Mouse (Mus musculus): ENCODE results near the gene Lrrc31.
"Not testable (repeated sequence)": the region's sequence is repeated elsewhere in the genome, so short reads cannot be mapped to it uniquely, and the experiment has no call there.

Gene Lrrc31

GRCm38 (mm10) chr3:30699711-30700505 is at the start of gene Lrrc31:
Gene Lrrc31 (minus strand): TSS chr3:30699843.
- not testable (repeated sequence) for DNase-seq (ENCODE audit: low spot score in 2 of 2)

GRCm38 (mm10) chr3:30748316-30748715 is 48.7 kb upstream of the Lrrc31 start:
- no peak for DNase-seq (ENCODE audit: low spot score in 2 of 2)

DNA sequence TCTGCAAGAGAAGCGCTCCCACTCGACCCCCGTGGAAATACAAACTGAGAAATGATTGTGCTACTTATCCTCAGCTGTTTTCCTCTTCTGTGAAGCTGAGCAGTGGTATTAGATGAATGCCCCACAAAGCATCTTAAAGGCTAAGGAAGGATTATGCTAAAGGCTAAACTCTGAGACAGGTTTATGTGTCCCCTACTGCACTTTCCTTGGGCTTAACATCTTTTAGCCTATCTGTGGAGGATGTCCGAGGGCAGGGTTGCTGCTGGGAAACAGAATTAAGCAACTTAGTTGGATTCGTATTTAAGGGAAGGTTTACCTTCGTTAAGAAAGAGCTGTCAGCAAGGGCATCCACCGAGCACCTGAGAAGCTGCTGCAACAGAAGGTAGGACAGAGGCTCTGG is 46.4 kb upstream of the Lrrc31 start, which contains the start of gene Samd7:
Gene Samd7 (plus strand): TSS at position 288 of the 400 bp plus-strand sequence.
- no peak for DNase-seq (ENCODE audit: low spot score in 2 of 2)

DNA sequence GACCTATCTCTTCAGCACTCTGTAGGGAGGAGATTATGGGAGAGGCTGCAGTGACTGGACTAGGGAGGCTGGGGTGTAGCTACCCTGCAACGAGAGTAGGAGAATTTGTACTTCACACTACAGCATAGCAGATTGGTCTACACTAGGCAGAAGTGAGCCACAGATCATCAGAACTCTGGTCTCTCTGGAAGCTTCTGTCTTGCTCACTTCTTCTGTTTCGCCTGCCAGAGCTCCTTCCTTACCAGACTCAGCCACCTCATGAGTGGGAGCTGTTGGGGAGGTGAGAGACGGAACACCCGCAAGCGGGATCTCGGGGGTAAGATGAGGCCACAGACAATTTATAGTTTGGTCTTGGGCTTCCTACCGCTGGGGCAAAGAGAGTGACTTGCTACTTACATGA is 43.2 kb upstream of the Lrrc31 start:
- no peak for DNase-seq (ENCODE audit: low spot score in 2 of 2)

DNA sequence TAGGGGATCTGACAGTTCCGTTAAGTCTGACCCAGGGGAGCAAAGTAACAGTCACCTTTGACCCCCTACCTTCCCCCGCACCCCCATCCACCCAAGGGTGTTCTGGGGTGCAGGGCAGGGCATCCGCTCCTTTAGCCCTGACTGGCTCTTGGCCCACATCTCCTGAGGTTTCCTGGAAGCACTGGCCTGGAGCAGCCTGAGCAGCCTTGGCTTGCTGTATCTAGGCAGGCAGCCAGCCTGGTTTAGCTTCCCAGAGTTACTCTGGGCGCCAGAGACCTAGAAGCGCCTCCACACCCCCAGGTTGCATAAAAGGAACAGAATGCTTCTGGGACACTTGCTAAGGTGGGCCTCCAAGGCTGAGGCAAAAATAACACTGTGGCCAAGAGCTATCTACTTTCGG is 41.7 kb upstream of the Lrrc31 start:
- DNase-seq (ENCODE audit: low spot score in 2 of 2): peak in 1 of 2 experiments; percentile 50

DNA sequence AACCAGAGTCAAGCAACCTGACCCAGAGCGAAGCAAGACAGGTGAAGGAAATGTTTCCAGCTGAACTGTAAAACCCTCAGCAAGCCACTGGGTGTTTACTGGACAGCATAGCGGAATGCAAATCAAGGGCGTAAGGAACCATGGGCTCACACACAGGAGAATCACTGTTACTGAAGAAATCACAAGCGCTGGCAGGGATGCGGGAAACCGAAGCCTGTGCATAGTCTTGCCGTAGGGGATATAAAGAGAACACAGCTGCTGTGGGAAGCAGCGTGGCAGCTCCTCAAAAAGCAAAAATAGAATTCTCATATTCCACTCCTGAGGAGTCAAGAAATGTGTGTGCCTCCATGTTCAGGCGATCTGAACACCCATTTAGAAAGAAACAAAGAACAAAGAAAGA is 37.2 kb upstream of the Lrrc31 start:
- no peak for DNase-seq (ENCODE audit: low spot score in 2 of 2)

DNA sequence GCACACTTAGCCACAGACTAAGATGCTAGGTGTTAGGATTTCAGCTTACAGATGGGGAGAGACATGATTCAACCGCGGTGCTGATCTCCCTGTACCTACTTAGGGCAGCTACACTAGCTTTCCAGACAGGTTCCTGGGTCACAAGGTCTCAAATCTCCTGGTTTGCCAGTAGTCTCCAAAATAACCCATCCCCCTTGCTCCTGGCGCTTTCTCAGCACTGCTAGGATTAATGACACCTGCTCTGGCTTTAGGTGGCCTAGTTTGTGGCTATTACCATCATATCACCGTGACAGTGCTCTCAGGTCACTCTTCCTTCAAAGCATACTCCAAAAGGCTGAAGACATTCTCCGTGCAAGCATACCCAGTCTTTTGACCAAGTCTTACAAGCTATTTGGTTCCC is 29.4 kb upstream of the Lrrc31 start:
- no peak for DNase-seq (ENCODE audit: low spot score in 2 of 2)

DNA sequence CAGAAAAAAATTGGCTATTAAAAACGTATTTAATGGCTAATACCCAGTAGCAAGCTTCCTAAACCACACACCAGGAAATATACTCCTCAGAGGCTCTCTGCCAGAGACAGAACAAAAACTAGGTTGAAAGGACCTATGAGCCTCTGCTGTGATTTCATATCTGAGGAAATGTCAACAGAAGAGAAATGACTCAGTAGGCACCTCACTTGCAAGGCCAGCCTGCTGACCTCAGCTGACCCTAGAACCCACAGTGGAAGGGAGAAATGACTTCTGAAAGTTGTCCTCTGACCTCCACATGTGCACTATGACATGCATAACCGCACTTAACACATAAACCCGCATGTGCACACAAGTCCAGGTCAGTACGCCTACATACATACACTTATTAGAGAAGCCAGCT is 27.6 kb upstream of the Lrrc31 start:
- DNase-seq (ENCODE audit: low spot score in 2 of 2): no peak

DNA sequence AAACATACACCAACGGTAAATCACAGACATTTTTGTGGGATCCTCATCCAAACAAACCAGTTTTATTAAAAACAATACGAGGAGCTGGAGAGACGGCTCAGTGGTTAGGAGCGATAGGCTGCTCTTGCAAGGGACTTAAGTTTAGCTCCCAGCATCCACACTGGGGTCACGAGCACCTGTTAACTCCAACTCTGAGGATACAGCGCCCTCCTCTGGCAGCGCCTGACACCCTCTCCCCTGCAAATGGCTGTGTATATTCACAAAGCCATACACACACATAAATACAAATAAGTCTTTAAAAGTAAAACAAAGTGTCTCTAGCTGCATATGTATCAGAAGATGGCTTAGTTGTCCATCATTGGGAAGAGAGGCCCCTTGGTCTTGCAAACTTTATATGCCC is 25.9 kb upstream of the Lrrc31 start:
- DNase-seq (ENCODE audit: low spot score in 2 of 2): no peak

GRCm38 (mm10) chr3:30724848-30725465 is 25.3 kb upstream of the Lrrc31 start:
- no peak for DNase-seq (ENCODE audit: low spot score in 2 of 2)

- no peak for DNase-seq (ENCODE audit: low spot score in 2 of 2)
These were observed 24.6 kb upstream of the Lrrc31 start for GRCm38 (mm10) chr3:30724105-30724824.

DNA sequence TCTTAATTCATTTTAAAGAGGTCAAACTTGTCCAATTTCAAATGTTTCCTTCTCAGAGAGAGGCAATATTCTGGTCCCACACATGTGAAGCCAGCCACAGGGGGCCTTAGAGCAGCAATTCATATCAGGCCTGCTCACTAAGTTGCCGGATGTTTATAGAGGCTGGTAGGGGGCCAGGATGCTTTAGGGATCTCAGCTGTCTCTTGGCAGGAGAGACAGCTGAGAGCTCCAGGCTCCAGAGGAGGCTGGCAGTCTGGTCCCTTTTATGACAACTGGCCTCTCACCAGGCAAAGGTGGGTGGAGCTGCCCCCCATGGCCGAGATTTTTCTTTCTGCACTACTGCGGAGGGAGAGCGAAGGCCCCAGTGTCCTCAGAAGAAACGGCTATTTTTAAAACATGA is 23.5 kb upstream of the Lrrc31 start:
- DNase-seq (ENCODE audit: low spot score in 2 of 2): no peak

- DNase-seq (ENCODE audit: low spot score in 2 of 2): no peak
These were observed 22.8 kb upstream of the Lrrc31 start for GRCm38 (mm10) chr3:30722461-30722860.

DNA sequence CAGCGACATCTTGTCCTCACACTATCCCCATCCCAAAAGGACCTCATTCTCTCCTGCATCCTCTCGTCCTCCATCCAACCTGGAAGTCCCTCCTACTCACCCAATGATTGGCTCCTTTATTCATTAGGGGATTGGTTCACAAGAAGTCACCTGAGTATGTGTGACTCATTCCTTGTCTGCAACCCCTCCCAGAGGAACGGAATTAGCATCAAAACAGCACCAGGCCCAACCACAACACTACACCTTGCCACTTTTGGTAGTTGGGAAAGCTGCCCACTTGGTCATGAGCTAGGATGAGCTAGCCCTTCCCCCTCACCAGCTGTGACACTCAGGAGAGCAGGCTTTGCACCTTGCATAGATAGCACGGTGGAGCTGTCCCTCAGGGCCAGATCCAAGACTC is 22.4 kb upstream of the Lrrc31 start:
- no peak for DNase-seq (ENCODE audit: low spot score in 2 of 2)

DNA sequence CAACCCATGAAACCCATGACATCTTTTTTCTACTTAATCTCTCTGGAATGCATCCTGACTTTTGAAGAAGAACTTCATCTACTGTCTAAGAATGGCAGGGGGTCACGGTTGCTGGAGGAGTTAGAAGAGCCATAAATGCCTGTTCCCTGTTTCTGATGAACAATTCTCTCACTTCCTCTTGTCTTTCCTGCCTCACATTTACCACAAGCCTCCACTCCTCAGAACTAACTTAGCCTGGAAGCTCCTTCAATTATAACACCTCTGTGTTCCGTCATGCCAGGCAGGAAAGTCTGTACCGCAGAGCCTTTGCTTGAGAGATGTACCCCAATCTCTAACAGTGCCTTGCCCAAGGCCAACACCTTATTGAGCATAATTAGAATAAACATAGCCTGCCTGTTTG is 19.0 kb upstream of the Lrrc31 start:
- DNase-seq (ENCODE audit: low spot score in 2 of 2): no peak

DNA sequence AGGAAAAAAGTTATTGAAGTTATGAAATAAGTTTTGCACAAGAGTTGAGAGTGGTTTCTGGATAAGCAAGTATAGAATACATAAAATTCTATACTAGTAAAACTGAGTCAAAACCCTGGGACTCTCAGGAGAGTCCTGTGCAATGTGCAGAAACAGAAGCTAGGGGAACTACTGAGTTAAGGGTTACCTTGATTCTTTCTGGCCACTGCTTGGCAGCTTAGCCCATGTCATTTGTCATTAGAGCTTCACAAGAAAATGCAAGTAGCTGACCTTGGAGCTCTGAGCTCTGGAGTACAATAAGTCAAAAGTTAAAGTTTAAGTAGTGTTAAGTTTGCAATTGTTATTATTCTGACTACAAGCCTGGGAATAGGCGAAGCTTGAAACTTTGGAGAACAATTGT is 13.7 kb upstream of the Lrrc31 start:
- DNase-seq (ENCODE audit: low spot score in 2 of 2): no peak

DNA sequence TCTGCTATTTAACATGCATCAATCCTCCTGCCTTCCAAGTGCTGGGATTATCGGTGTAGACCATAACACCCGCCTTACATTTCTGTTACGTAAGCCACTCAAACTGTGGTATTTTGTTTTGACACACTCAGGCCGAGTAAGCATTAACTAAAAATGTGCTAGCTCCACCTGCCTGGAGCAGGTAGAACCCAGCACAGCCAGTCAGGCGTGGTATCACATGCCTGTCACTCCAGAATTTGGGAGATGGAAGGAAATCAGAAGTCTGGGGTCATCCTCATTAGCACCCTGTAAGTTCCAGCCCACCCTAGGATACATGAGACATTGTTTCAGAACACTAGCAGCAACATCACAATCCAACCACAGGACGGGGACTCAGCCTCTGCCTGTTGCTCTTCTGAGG is 10.5 kb upstream of the Lrrc31 start:
- no peak for DNase-seq (ENCODE audit: low spot score in 2 of 2)

GRCm38 (mm10) chr3:30706614-30707276 is 7.1 kb upstream of the Lrrc31 start:
- no peak for DNase-seq (ENCODE audit: low spot score in 2 of 2)

DNA sequence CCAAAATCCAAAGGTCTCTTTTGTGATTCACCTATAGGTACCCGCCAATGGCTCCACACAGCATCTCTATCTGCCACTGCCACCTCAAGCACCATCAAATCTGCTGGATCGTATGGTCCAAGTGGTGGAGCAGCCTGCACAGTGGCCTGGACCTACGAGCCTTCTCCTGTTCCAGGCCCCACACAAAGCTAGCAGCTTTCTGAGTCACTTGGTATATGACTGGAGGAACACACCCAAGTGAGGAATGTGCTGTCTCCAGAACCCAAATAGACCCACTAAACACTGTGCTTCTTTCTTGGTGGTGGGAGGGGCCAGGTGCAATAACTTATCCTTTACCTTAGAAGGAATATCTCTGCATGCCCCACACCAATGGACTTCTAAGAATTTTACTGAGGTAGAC is 6.3 kb upstream of the Lrrc31 start:
- DNase-seq (ENCODE audit: low spot score in 2 of 2): no peak

DNA sequence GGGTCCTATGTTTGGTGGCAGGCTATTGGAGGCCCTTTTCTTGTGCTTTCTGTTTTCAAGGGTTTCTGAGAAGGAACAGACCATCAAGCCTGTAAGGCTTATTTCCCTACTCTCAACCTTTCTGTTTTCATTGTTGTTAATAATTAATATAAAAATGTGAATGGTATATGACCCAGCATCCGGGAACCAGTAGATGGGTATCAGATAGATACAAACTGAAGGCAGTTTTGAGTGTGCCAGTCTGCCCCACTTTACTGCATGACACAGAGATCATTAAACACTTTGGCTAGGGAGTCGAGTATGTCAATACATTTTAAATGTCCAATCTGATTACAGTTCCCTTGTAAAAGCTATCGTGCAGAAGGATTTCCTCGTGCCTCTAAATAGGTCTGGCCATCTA is 1.8 kb downstream of the Lrrc31 start:
- DNase-seq (ENCODE audit: low spot score in 2 of 2): no peak

DNA sequence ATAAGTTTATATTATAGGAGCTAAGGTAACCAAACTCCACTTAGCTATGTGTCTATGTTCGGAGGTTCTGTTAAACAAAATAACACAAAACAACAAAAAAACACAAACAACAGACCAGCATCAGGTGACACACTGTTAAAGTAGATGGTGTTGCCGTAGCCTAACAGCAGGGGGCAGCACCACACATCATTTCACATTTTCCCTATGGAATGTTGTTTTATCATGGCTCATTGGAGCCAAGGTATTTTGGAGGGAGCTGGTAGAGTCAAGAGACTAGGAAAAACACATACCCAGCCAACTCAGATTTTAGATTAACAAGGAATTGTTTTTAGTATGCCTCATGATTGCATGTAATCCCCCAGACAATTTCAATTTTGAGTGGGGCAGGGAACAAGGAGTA is 3.3 kb downstream of the Lrrc31 start:
- peak; percentile 24 to 45 for DNase-seq (ENCODE audit: low spot score in 2 of 2)

- DNase-seq (ENCODE audit: low spot score in 2 of 2): no peak
These were observed 4.0 kb downstream of the Lrrc31 start for GRCm38 (mm10) chr3:30695661-30696060.
